Mouse (Mus musculus) T-helper 17 cell (primary cell): ENCODE results near the gene Bcas3.
"Not testable (repeated sequence)": the region's sequence is repeated elsewhere in the genome, so short reads cannot be mapped to it uniquely, and the experiment has no call there.

Source experiments
- in situ Hi-C, 2 experiments: fragments of 300-600 bp; cut with MboI, MseI; formaldehyde crosslinking; loops; 1 replicate in 1 of 2; 2 replicates in 1 of 2; pipeline ENCODE4 v1.15.1; 2025; ENCODE audit warnings: high pct_unique_total_duplicates in 2 of 2

The Bcas3 gene

DNA sequence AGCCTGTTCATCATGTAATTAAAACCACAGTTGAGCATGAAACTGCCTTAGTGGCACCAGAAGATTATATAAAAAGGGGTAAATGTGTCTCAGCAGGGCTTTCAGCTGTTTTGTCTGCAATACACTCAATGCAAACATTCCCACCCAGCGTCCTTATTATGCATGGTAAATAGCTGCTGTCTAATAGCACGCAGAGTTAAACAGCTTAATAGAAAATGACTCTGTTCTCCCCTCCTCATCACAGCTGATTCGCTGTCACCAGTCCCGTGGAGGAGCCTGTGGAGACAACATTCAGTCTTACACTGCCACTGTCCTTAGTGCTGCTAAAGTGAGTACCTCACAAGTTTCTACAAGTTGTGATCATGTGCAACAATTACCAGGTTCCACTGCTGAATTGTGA lies 117.5 kb downstream of the Bcas3 start:
- in situ Hi-C loops = no loop called here

DNA sequence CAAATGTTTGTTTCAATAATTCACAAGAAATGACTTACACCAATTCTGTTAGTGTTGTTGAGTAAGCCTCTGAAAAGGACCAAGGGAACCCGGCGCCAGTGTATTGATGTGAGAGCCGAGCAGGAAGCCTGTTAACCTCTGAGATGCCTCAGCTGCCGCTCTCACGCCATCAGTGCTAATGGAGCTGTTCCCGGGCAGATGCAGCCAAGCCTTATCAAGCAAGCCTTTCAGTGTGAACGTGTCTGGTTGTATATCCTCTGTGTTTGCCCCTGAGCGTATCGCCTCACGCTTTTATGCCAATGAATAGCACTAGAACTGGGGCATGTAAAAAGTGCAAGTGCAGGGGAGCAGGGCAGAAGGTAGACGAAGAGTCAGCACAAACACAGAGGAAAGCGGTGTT lies 121.4 kb downstream of the Bcas3 start:
- in situ Hi-C loops = no loop called here

DNA sequence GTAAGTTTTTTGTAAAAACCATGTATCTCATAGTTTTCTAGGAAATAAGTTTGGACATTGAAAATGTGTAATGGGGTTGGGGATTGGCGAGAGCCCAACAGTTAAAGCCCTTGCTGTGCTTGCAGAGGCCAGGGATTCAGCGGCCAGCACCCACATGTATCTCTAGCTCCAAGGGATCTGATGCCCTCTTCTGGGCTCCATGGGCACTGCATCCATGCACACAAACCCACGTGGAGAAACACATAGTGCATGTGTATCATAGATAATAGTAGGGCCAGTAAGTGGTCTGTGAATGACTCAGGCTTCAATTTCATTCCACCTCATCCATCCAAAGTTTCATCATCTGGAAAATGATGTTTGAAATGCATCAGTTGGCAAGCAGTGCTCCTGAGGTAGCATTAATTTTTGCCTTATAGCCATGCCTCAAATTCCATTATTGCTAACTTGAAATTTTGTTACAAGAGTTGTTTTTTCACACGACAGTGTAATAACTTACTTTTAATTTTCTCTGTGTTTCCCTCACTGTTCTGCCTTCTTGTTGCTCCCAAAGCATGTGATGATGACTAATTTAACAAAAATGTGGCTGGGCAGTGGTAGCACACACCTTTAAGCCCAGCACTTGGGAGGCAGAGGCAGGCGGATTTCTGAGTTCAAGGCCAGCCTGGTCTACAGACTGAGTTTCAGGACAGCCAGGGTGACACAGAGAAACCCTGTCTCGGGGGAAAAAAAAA lies 129.9 kb downstream of the Bcas3 start:
- in situ Hi-C loops = loop anchor here (5.0 kb wide), 1 partner anchor 101 kb away; no protein-coding TSS in a partner anchor

DNA sequence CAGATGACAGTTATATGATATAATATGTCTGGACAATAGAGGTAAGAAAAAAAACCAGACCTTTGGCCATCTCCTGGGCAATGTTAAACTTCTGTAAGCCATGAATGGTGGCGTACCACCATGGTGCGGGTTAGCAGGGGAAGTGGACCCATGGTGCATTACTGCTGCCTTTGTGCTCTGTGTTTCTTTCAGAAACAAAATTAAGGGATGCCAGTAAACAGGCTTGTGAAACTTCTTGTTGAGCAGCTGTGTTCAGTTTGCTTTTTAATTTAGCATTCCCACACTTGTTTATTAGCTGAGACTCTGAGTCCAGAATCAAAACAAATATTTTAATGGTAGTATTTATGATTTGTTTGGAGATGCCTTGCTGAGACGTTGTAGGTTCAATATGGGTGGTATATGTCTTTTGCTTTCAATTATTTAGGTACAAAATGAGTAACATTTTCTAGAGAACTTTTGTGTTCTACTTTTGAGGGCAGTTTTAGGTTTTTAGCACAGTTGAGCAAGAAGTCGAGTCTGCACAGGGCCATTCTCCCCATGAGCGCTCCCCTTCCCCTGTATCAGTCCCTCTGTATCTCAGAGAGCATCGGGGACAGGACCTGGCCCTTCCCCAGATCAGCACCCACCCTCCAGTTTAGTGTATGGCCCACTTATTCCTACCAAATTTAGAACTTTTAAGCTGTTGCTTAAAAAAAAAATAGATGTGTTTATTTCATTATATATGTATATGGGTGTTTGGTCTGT lies 132.4 kb downstream of the Bcas3 start:
- in situ Hi-C loops = no loop called here

DNA sequence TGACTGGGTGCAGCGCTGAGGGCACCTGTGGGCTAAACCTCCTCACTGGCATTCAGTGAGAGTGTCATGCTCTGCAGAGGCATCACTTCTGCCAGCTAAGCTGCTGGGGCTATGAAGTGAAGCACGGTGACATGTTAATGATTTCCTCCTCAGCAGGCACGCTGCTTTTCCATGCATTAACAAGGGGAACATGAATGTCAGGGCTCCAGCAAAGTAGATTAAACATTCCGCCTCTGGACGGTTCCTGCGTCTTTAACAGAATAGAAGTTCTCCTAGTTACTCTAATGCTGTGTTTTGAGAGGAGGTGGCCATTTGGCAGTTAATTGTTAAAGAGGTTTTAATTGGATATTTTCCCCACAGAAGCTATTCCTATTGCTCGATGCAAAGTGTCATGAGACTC lies 134.5 kb downstream of the Bcas3 start:
- in situ Hi-C loops = no loop called here

DNA sequence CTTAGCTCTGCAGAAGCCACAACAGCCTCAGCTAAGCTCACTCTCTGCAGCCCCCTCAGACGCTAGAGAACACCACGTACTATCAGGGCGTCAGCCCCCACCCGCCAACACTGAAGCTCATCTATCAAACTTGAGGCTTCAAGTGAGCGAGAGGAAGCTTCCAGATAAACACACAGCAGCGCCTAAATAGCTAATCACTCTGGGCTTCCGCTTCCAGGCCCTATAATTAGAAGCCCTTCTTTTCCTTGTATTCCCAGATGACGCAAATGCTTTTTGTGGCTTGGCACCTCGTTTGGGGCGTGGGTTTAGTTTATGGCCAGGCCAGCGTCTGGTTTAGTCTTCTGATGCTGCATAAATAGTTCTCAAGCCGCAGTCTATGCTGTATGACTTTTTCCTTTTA lies 139.3 kb downstream of the Bcas3 start:
- in situ Hi-C loops = no loop called here

DNA sequence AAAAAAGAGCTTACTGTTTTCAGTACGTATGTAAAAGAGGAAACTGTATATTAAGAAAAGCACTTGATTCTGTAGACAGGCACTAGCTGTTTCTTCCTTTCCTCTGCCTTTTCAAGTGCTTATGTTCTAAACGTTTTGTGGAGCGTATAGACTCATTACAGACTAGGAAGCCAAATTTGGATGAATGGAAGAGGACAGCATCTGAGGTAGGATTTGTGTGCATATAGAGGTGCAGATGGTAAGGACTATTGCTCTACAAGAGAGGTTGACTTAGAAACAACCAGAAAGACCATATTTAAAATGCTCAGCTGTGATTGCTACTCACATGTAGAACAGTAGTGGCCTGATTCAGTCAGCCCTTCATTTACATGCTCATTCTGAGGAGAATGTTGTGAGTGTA lies 139.7 kb downstream of the Bcas3 start:
- in situ Hi-C loops = no loop called here

DNA sequence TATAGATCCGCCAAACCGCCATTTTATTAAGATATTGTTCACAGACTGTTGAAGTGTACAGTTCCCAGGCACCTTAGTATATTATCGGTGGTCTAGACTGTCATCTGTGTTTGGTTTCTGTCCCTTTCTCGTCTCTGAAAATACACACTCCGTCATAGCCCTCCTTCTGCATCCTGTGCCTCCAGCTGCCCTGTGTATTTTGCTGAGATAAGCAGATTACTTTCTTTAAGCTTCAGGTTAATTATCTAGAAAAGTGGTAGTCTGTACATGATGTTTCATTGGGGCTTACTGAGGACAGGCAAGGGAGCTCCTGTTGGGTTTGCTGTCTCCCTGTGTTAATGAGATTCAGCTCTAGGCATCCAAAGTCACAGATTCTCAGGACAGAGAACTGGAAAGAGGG lies 146.6 kb downstream of the Bcas3 start:
- in situ Hi-C loops = no loop called here

DNA sequence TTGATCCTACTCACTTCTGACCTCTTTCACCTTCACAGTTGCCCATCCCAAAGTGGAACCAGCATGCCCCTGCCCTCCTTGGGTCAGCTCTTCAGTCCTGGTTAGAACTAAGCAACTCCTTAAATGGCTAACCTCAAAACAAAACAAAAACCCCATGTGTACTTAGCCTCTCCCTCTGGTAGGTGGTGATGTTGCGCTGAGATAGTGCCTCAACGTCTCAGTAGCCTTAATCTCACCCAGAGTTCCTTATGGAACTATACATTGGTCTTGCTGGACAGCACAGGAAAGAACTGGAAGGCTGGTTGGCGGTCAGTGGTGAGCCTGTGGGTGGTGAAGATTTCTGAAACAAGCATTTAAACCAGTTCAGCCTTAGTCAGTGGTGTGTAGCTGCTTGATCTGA lies 149.1 kb downstream of the Bcas3 start:
- in situ Hi-C loops = no loop called here

DNA sequence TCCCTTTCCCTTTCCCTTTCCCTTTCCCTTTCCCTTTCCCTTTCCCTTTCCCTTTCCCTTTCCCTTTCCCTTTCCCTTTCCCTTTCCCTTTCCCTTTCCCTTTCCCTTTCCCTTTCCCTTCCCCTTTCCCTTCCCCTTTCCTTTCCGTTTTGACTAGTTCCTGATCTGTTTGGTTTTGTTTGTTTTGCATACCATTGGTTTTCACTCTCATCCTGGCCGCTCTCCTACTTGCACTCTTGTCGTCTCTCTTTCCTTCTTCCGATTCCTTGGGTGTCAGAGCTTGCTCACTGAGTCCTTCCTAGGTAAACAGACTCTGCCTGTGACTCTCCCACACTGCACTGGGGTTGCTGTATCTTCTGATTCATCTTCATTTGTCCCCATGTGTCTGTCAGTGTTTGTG lies 151.8 kb downstream of the Bcas3 start:
- in situ Hi-C loops = not testable (repeated sequence)

DNA sequence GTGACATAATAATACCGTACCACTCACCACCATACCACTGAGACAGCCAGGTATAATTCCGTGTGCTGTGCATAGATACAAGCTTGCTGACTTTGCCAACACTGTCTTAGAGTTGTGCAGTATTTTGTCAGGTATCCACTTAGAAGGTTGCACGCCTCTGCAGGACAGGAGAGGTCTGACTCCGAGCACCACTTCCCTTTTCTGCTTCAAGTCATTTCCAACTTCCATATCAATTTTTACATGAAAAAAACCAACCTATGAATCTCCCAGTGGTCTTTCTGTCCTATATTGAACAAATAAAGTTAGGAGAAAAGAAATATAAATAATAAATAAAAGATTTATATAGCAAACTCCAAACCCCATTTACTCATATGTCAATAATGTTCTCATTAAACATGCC lies 152.8 kb downstream of the Bcas3 start:
- in situ Hi-C loops = no loop called here

DNA sequence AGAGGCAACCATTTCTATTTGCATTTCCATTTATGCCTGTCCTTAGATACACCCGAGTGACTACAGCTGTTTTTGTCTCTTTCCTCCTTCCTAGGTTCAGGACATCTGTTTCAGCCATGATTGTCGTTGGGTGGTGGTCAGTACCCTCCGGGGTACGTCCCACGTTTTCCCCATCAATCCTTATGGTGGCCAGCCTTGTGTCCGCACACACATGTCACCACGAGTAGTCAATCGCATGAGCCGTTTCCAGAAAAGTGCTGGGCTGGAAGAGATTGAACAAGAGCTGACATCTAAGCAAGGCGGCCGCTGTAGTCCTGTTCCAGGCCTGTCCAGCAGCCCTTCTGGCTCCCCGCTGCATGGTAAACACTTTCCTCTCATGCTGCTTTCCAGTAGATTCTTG lies 156.4 kb downstream of the Bcas3 start:
- in situ Hi-C loops = no loop called here

DNA sequence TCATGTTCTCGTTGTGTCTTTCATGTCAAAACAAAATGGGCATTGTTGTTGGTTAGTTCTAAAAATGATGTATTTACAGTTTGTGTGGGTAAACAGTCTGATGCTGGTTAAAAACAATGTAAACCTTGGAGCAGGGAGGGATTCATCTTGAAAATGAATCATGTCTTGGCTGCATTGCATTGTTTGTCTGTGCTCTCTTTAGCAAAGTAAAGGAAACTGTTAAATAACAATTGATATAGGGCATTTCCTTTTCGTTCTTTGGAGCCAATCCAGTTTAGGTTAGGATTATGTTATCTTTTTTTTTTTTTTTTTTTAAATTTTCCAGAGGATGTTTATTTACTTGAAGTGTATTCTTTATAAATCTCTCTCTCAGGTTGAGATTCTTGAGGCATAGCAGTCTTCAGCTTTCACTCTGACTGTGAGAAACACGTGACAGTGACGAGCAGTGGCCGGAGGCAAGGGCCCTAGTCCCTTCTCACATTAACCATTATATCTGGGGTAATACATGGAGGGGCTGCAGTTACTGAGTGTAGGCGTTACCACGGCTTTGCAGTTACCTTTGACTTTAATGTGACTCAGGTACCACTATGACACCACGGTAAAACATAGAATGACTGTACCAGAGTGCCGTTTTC lies 158.4 kb downstream of the Bcas3 start:
- in situ Hi-C loops = no loop called here

DNA sequence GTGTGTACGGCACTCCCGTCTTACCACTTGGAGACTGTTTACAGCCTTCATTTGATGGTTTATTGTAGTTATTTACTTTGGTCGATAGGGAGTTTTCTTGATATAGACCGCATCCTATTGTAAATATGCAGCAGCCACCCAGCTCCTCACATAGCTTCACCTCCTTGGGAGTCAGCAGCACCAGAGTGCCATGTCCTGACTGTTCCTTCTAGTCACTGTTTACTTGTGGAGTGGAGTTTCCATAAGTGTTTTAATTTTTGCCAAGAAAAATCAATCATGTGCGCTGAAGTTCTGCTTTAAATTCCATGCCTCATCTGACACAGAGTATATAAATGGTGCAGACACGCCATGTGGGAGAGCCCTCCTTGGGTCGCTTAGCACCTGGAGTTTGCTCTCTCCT lies 163.8 kb downstream of the Bcas3 start:
- in situ Hi-C loops = no loop called here

DNA sequence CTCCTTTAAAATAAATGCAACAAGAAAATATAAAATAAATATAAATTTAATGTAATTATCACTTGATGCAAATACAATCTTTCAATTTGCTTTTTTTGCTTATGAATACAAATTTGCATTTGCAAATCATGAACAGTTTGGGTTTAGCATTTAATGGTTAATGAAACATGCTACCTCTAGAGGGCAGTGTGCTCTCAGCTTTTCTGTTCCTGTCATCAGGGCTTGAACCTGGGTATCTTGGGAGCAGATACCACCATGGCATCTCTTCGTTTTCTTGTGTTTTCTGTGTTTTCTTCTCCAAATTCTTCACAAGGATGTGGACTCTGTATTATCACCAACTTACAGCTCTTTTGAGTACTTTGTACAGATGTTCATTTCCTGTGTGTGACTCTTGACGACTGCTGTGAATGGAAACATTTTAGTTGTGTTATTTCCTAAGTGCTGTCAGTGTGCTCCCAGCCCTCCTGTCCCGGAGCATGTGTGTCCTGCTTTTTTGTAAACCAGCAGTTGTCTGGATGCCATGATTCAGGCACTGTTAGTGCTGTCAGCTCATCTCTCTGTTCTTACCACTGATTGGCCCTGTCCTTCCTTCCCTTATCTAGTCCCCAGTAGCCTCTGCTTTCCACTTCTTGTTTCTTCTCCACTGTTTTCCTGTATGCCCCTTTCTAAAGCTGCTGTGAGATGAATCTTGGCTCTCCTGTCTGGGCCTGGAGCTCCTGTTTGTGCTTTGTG lies 165.2 kb downstream of the Bcas3 start:
- in situ Hi-C loops = no loop called here

DNA sequence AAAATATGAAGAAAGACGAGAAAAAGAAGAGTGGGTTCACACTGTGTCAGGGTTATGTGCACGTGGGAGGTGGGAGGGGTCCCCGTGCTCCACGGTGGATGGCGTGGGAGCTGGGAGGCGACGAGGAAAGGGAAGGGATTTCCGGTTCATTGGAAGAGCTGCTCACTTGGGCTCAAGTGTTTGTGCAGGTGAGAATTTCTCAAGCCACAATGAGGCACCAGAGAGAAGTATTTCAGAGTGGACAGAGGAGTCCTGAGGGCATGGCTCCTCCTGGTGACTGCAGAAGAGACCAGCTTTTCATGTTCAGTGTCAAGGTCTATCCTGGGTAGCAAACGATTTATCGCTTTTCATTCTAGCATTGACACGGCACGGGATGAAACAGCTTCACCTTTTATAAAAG lies 167.3 kb downstream of the Bcas3 start:
- in situ Hi-C loops = no loop called here

DNA sequence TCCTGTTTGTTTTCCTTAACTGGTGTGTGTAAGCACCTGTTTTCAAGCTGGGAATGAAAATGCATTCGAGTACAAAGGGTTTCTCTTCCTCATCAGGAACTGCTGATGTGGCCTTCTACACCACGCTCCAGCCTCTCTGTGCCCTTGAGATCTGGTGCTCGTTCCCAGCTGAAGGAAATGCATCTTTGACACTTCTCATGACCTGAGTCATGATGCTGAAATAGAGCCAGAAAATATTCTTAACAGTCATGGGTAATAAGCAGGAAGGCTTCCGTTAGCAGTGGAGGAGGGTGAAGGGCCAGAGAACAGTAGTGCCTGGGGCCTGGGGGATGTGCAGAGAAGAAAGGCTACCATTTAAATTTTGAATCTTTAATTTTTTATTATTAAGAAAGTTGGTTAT lies 168.0 kb downstream of the Bcas3 start:
- in situ Hi-C loops = no loop called here

DNA sequence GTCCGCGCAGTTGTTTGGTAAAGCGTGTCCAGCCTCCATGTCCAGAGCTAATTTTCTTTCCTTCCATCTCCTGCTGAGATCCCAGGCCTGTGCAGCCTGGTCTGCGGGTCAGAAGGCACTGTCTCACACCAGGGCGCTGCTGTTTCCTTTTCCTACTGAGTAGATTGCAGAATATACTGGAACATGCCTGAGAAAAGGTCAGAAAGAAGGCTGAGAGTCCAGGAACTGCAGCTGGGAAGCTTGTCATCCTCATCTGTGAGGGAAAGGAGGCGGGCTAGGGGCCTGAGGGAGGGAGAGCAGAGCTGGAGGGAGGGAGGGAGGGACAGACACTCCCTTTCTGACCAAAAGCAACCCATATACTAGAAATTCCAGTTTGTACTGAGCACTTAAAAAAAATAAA lies 170.7 kb downstream of the Bcas3 start:
- in situ Hi-C loops = no loop called here

DNA sequence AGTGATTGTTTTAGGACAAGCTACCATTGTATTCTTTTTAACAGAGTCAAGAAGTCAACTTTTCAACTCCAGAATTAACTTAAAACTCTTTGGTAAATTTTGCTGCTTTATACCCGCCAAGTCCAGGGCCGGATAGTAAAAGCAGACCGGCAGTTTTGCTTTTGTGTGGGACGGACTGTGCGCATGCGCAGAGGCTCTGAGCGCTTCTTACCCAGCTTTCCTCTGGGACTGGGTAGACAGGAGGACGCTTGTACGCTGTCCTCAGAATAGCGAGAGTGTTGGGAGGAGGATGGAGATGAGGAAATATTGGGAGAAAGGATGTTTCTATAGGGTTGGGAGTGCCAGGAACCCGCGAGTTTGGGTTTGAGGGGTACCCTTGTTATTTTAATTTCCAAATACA lies 171.2 kb downstream of the Bcas3 start:
- in situ Hi-C loops = no loop called here

DNA sequence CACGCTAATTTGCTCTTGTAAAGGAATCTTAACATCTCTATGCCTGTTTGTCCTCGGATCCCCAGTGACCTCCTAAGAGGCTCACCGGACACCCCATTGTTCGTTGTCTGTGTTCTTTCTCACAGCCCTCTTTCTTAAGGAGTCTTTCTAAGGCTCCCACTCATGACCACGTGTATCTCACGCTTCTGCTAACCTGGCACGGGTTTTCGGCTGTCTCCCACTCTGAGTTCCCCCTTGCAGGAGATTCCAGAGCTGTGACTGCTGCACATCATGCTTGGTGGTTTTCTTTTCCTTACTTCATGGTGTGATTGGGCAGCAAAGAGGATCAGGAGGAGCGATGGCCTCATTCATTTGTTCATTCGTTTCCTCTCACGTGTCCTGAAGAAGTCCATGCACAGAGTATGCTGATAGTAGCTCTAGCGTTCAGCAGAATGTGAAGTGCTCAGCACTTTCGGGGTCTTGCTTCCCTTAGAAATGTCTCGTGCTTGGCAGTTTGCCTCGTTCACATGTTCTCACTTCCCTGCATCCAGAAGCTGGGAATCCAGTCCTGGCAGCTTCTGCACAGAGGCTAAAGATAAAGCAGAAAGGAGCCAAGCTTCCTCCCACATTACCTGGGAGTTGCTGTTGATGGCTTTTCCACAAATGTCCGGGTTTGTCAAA lies 172.0 kb downstream of the Bcas3 start:
- in situ Hi-C loops = loop anchor here in 1 of 2 experiments (5.0 kb wide), 1 partner anchor 297 kb away; no protein-coding TSS in a partner anchor

DNA sequence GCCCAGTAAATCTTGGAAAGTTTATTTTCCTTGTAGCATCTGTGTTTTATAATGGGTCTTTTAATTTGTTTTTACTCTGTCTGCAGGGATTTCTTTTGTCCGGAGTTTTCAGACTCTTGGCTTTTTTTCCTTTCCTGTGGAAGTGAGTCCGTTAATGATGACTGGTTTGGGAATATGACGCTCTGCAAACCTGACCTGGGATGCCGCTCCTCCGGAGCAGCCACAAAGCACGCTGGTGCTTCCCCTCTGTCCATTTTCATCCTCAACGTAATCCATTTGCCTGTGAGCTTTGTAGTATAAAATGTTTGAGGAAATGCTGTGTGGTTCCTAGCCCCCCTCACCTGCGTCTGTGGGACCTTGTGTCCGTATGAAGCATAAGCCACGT lies 172.5 kb downstream of the Bcas3 start:
- in situ Hi-C loops = loop anchor here in 1 of 2 experiments (5.0 kb wide), 1 partner anchor 297 kb away; no protein-coding TSS in a partner anchor
